Mouse (Mus musculus) hindbrain, embryonic 10.5 days (tissue): Measurements from ENCODE around the gene Wdfy2. TPM values are rescaled to one million over a fixed set of nuclear protein-coding genes. Genes with fewer than 3 reads are reported as not detected.

Experiments
- DNase-seq: peaks from one replicate; pipeline ENCODE4 v3.0.0-alpha.2; 2017; ENCODE audit warnings: low spot score
- H3K27ac ChIP-seq: fragments of 300-500 bp; sonication (generic); 2 replicates; pipeline ENCODE4 v1.5.1; 2016; ENCODE audit warnings: mild to moderate bottlenecking, moderate library complexity
- H3K27me3 ChIP-seq: fragments of 300-500 bp; sonication (generic); 2 replicates; pipeline ENCODE4 v1.6.1; 2016; ENCODE audit warnings: mild to moderate bottlenecking; ENCODE audit not compliant: poor library complexity, insufficient read depth, severe bottlenecking
- H3K36me3 ChIP-seq: fragments of 300-500 bp; sonication (generic); 2 replicates; pipeline ENCODE4 v1.6.1; 2016; ENCODE audit warnings: mild to moderate bottlenecking, moderate library complexity
- H3K4me1 ChIP-seq: fragments of 300-500 bp; sonication (generic); replicated peaks from 2 replicates; pipeline ENCODE4 v1.6.1; 2016; ENCODE audit warnings: mild to moderate bottlenecking
- H3K4me3 ChIP-seq: fragments of 300-500 bp; sonication (generic); 2 replicates; pipeline ENCODE4 v1.5.1; 2016; ENCODE audit warnings: mild to moderate bottlenecking, moderate library complexity
- H3K9me3 ChIP-seq: fragments of 300-500 bp; sonication (generic); 2 replicates; pipeline ENCODE4 v1.6.1; 2016; ENCODE audit warnings: mild to moderate bottlenecking, moderate library complexity
- WGBS: fragments of 180-500 bp; shearing (Covaris S2); methylation state at CpG from one replicate; pipeline ENCODE4 v1.1.7; 2016; 5-methylcytosine and 5-hydroxymethylcytosine counted together
- polyA plus RNA-seq: library from polyadenylated mRNA; unstranded; fragments of >200 nt; fragmentation: Nextera tagmentation; extraction: Ambion mirVana; gene quantifications from 2 replicates; pipeline ENCODE4 v1.2.1, GENCODE M21; 2016

Wdfy2 gene
- polyA plus RNA-seq, 1 experiment from 2014 or later = 12.9 TPM

DNA sequence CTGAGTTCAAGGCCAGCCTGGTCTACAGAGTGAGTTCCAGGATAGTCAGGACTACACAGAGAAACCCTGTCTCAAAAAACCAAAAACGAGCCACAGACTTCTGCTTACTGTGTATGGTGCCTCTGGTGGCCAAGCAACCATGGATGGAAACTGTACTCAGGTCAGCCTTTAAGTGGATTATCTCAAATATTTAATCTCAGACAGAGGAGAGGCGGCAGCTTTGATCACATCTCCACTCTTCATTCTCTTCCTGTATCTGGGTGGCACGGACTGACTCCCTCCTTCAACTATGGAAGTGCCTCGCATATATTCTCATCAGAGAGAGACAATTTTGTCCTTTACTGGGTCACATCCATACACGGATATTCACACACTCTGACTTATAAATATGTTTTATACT, 34.0 kb downstream of the Wdfy2 start:
- DNase-seq = no peak
- Histone ChIP-seq H3K27ac (no peak overlapping the region), H3K36me3 (peaks cover 11% of the 10 kb centered on the region), H3K27me3 (no peaks in the 10 kb centered on the region), H3K4me1 (peaks cover 26% of the 10 kb centered on the region), H3K4me3 (no peak overlapping the region), H3K9me3 (peaks cover 11% of the 10 kb centered on the region; the same call in 1 of the 2 replicates)
- 93% methylated on average over 5 of the region's 5 CpGs for WGBS

DNA sequence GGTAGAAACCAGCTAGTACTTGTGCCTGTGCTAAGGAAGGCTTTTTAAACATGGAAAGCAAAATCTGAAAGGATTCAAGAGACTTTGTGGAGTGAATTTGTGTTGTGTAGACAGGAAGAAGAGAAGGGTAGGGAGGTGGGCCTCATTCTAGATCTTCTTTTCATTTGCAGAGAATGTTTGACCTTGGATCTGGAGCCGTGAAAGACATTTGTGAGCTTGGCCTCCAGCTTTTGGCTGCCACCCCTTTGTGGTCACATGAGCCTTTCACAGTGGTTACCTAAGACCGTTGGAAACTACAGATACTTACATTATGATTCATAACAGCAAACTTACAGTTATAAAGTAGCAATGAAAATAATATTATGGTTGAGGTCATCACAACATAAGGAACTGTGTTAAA, 34.5 kb downstream of the Wdfy2 start:
- Histone ChIP-seq H3K4me3 (no peak overlapping the region), H3K4me1 (peaks cover 24% of the 10 kb centered on the region), H3K9me3 (peaks cover 11% of the 10 kb centered on the region; the same call in 1 of the 2 replicates), H3K27me3 (no peaks in the 10 kb centered on the region), H3K36me3 (peaks cover 11% of the 10 kb centered on the region), H3K27ac (no peak overlapping the region)
- 91% methylated on average over 2 of the region's 2 CpGs for WGBS
- DNase-seq = no peak

DNA sequence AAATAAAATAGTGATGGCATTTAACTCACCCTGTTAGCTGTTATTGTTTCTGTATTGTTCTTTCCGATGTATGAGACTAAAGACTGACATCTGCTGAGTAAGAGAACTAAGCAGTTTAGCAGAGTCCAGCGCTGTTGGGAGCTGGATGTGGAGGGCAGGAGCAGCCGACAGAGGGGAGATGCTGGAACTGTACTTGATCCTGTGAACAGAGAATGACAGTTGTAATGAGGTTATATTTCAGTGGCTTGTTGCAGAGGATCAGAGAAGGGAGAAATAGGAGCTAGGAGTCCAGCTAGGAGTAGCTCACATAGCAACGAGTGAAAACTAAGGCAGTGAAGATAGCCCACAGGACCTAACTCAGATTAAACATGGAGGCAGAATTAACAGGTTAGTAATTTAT, 36.3 kb downstream of the Wdfy2 start:
- 74% methylated on average over 4 of the region's 4 CpGs for WGBS
- peaks cover 11% of the 10 kb centered on the region; the same call in 1 of the 2 replicates for H3K9me3 ChIP-seq
- H3K27me3 ChIP-seq = no peaks in the 10 kb centered on the region
- H3K36me3 ChIP-seq = peaks cover 11% of the 10 kb centered on the region
- no peak for DNase-seq
- peaks cover 21% of the 10 kb centered on the region for H3K4me1 ChIP-seq
- 0 out of 2 replicates have a peak overlapping the region, but pooled peaks have one; percentile 16 for H3K27ac ChIP-seq
- H3K4me3 ChIP-seq = no peak overlapping the region

DNA sequence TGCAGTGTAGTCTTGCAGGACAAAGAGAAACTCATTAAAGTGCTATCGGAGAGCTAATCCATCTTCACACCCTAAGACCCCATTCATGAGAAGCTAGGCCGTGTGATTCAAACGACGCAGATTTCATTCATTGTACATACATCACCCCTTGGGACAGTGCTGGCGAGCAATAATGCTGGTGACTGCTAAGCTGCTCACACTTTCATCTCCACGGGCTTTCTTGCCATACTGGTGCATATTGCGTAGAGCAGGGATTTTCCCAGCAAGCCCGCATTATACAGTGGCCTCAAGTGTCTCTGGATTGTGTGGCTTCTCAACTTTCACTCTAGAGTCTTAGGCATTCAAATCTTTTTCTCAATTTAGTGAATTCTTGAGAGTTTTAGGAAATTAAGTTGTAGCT, 36.9 kb downstream of the Wdfy2 start:
- H3K36me3 ChIP-seq = peaks cover 11% of the 10 kb centered on the region
- 78% methylated on average over 8 of the region's 8 CpGs for WGBS
- H3K9me3 ChIP-seq = peaks cover 11% of the 10 kb centered on the region; the same call in 1 of the 2 replicates
- 0 out of 2 replicates have a peak overlapping the region, but pooled peaks have one; percentile 24 for H3K27ac ChIP-seq
- no peak for DNase-seq
- no peaks in the 10 kb centered on the region for H3K27me3 ChIP-seq
- no peak overlapping the region for H3K4me3 ChIP-seq
- H3K4me1 ChIP-seq = peaks cover 26% of the 10 kb centered on the region

DNA sequence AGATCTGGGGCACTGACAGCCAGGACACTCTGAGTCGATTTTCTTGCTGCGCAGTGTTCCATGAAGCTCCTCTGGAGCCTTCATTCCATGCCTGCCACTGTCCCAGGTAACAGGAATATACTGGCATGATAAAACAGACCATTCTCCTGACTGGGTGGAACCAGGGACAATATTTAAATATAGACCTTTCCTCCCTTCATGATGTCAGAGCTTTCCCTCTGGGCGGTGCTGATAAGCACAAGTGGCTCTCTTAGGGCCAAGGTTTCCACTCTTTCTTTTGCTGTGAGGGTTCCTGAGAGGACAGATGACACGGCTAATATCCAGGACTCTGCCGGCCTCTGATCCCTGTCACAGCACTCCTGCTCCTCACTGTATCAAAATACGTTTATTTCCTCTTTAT, 40.6 kb downstream of the Wdfy2 start:
- DNase-seq = no peak
- H3K27me3 ChIP-seq = no peaks in the 10 kb centered on the region
- no peaks in the 10 kb centered on the region for H3K9me3 ChIP-seq
- peaks cover 55% of the 10 kb centered on the region for H3K4me1 ChIP-seq
- H3K36me3 ChIP-seq = no peaks in the 10 kb centered on the region
- no peak overlapping the region for H3K27ac ChIP-seq
- 79% methylated on average over 6 of the region's 6 CpGs for WGBS
- H3K4me3 ChIP-seq = no peak overlapping the region

DNA sequence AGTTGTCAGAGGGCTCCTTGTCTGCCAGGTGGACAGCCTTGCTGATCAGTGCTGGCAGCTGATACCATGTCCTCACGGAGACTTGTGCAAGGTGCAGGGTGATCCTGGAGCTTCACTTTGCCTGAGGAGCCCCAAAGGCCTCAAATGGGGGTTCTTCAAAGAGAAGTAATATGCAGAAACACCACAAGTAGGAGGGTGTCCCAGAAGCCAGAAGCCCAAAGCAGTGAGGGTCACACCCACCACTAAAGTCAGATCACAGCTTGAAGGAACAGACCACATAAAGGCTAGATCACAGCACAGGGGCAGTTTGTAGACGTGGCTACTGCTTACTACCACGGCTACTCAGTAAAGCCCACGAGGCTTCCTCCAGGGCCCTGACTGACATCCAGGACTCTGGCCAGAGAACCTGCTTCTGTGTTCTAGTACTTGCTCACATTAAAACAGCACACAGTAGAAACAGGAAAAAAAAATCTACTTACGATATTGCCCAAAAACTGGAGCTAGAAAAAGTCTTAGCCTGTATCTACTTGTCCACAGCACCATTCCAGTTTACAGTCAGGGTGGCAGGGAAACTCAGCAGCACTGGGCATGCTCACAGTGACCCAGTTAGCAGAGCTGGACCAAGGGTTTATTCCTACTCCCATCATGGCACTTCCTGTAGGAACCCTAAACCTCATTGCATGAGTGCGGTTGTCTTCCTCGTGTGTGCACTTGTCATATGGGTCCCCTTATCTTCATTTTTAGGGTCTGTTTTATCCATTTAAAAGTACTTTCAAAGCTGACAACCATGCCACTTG, 41.4 kb downstream of the Wdfy2 start:
- no peak for DNase-seq
- Histone ChIP-seq H3K4me1 (peaks cover 53% of the 10 kb centered on the region), H3K4me3 (no peak overlapping the region), H3K9me3 (no peaks in the 10 kb centered on the region), H3K36me3 (no peaks in the 10 kb centered on the region), H3K27me3 (no peaks in the 10 kb centered on the region), H3K27ac (peak overlapping the region; percentile 68; the same call in 1 of the 2 replicates)
- 66% methylated on average over 7 of the region's 7 CpGs for WGBS

DNA sequence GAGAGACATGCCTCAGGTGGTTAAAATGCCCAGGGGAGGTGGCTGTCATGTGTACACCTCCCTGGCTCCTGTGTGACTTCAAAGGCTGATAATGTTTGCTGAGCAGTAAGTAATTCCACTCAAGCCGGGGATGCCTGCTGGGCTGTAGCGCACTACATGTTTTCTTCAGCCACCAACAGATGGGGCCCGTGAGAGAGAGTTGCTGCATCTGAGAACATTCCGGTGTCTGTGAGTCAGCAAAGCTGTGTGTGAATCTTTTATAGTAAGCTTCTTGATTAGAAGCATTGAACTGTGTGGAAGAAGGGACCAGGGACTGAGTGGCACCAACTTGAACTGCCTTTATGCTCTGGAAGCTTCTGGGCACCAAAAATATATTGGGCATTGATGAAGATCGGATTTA, 42.0 kb downstream of the Wdfy2 start:
- no peaks in the 10 kb centered on the region for H3K27me3 ChIP-seq
- DNase-seq = peak; percentile 65
- H3K9me3 ChIP-seq = no peaks in the 10 kb centered on the region
- WGBS = 19% methylated on average over 5 of the region's 5 CpGs
- no peaks in the 10 kb centered on the region for H3K36me3 ChIP-seq
- H3K4me3 ChIP-seq = no peak overlapping the region
- H3K4me1 ChIP-seq = peaks cover 51% of the 10 kb centered on the region
- H3K27ac ChIP-seq = peak overlapping the region; percentile 68; the same call in 1 of the 2 replicates

DNA sequence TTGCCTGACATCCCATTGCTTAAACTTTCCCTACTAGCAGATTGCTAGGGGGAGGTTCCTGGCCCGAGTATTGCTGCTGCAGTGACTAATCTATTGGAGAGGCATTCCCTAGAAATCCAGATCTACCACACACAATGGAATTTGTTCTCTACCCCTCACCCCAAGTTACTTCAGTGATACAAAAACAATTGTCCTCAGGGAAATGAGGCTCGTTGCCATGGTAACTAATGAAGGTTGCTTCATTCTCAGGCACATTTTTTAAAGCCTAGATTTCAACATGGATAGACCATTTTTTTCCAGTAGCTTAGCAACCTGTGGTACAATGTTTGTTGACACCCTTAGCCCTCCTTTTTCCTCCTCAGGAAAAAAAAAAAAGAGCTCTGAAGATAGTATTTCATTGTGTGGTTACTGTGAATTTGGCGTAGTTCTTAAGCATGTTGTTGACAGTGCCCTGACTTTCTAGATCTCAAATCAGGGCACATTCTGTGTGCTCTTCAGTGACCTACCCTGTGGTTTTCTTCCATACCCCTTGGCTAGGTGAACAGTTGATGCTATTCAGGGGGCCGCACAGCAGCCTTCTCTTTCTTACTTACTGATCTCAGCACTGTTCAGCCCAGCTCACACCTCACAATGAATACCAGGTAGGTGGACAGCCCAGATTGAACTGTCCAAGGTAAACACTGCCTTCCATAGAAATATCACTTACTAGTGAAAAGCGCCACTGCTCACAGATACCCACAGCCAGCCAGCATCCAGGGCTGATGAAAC, 42.8 kb downstream of the Wdfy2 start:
- Histone ChIP-seq H3K36me3 (no peaks in the 10 kb centered on the region), H3K4me3 (no peak overlapping the region), H3K4me1 (peaks cover 53% of the 10 kb centered on the region), H3K27ac (peak overlapping the region; percentile 68), H3K27me3 (no peaks in the 10 kb centered on the region), H3K9me3 (no peaks in the 10 kb centered on the region)
- 50% methylated on average over 5 of the region's 5 CpGs for WGBS
- peak; percentile 29 for DNase-seq

DNA sequence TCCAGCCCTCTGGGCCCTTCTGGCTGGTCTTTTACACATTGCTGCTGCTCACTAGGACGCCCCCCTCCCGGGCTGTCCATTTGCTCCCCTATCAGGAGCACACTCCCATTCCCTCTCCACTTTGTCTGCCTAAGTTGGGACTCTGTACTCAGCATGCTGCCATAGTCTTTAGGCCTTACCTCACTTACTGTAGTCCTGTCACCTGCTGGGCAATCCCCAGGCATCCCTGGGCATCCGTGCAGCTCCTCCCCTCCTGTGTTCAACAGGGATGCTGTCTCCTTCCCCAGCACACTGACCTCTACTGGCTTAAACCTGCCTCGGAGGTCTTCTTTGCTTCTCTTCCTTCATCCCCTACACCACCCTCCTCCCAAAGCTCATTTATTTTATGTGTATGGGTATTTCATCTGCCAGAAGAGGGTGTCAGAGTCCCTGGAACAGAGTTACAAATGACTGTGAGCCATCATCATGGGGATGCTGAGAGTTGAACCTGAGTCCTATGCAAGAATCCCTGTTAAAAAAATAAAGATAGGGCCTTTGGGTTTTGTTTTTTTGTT, 44.7 kb downstream of the Wdfy2 start:
- Histone ChIP-seq H3K9me3 (no peaks in the 10 kb centered on the region), H3K27me3 (no peaks in the 10 kb centered on the region), H3K36me3 (no peaks in the 10 kb centered on the region), H3K4me1 (peaks cover 53% of the 10 kb centered on the region), H3K27ac (peak overlapping the region; percentile 42; the same call in 1 of the 2 replicates), H3K4me3 (no peak overlapping the region)
- no peak for DNase-seq
- 27% methylated on average over 4 of the region's 4 CpGs for WGBS

DNA sequence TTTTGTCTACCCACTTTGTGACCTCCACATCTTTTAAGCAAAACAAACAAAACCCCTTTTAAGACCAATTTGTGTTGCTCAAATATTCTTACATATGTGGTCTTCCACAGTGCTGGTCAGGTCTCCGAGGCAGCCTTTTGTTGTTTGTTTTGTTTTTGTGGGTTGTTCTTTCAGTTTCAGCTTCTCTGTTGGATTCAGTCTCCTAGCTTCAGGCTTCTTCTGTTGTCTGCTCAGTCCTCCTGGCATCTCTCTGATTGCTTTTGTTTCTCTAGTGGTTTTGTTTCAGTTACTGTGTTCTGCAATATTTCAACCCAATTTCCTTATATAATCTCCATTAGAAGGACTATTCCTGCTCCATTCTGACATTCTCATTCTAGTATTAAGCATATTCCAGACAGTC, 46.1 kb downstream of the Wdfy2 start:
- peaks cover 42% of the 10 kb centered on the region for H3K4me1 ChIP-seq
- no peaks in the 10 kb centered on the region for H3K36me3 ChIP-seq
- H3K4me3 ChIP-seq = no peak overlapping the region
- WGBS = 45% methylated on average over 1 of the region's 1 CpGs
- H3K9me3 ChIP-seq = no peaks in the 10 kb centered on the region
- H3K27ac ChIP-seq = no peak overlapping the region
- H3K27me3 ChIP-seq = no peaks in the 10 kb centered on the region
- DNase-seq = no peak

DNA sequence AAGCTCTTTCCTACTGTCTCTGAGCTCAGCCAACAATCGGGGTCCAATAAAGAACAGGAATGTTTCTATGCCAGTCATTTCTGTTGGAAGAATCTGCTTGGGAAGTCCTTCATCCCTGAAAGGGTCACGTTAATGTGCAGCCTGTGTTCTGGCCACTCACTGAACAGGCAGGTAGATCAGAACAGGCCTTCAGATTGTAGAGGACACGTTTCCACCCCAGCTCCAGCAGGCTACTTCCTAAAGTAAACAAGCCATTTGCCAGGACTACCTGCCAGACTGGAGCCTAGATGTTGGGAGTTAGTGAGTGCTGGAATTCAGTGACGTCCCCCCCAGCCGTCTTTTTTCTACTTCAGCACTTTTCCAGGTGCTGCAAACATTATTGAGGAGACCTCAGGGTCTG, 46.7 kb downstream of the Wdfy2 start:
- DNase-seq = no peak
- WGBS = 60% methylated on average over 5 of the region's 5 CpGs
- Histone ChIP-seq H3K27me3 (no peaks in the 10 kb centered on the region), H3K27ac (no peak overlapping the region), H3K4me3 (no peak overlapping the region), H3K4me1 (peaks cover 36% of the 10 kb centered on the region), H3K9me3 (no peaks in the 10 kb centered on the region), H3K36me3 (no peaks in the 10 kb centered on the region)

DNA sequence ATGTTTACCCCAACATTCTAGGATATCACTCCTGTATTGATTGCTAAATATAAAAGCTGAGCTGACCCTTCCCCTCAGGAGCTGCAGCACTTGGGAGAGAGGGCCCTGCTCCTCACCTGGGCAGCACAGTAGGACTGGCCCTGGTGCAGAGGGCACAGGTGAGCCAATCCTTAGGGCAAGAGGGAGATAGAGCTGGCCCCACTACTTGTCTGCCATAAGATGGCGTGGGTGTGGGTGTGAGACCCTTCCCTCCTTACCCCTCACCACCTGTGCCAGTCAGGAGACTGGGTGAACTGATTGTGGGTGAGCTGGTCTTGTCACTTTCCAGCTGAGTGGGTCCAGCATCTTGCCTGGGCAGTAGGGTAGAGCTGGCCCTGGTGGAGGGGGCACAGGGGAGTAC, 47.2 kb downstream of the Wdfy2 start:
- 86% methylated on average over 1 of the region's 1 CpGs for WGBS
- Histone ChIP-seq H3K36me3 (no peaks in the 10 kb centered on the region), H3K9me3 (no peaks in the 10 kb centered on the region), H3K27me3 (no peaks in the 10 kb centered on the region), H3K27ac (no peak overlapping the region), H3K4me3 (no peak overlapping the region), H3K4me1 (peaks cover 31% of the 10 kb centered on the region)
- no peak for DNase-seq

DNA sequence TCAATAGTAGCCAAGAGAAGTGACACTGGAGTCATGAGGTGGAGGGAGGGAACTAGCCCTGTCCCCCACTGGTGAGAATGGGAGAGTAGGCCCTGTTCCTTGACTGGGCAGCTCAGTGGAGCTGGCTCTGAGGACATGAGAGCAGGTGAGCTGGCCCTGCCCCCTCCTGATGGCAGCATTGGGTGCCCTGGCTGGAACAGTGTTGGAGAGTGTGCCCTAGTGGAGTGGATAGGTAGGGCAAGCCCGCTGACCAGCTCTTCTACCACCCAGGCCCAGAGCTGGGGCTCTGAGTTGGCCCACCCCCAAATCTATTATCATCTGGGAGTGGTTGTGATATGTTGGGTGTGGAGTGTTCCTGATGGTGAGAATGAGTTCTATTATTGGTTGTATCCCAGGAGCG, 47.7 kb downstream of the Wdfy2 start:
- no peak for DNase-seq
- H3K27me3 ChIP-seq = no peaks in the 10 kb centered on the region
- H3K36me3 ChIP-seq = no peaks in the 10 kb centered on the region

More for the DNA sequence above, 47.7 kb downstream of the Wdfy2 start:
- H3K4me3 ChIP-seq = no peak overlapping the region
- H3K27ac ChIP-seq = no peak overlapping the region
- H3K4me1 ChIP-seq = peaks cover 26% of the 10 kb centered on the region
- no peaks in the 10 kb centered on the region for H3K9me3 ChIP-seq
- WGBS = 90% methylated on average over 2 of the region's 2 CpGs
